Mouse (Mus musculus): Measurements from ENCODE around the gene Dppa3. TPM values are rescaled to one million over a fixed set of nuclear protein-coding genes. Genes with fewer than 3 reads are reported as not detected.

Dppa3 gene
- polyA plus RNA-seq, 1 experiment: 14.6 TPM

GRCm38 (mm10) chr6:122600066-122600646 is 26.1 kb upstream of the Dppa3 start:
- TF ChIP-seq CTCF (IDR thresholded peaks at IDR 0.05; ENCODE audit: low read depth, low read length) (no peak), POLR2A (IDR thresholded peaks at IDR 0.05; ENCODE audit: borderline replicate concordance, low read depth, low read length) (no peak)
- Histone ChIP-seq H3K4me1 (ENCODE audit: control insufficient read depth, insufficient read depth, low read length) (peaks cover 12% of the 10 kb centered on the region), H3K27ac (ENCODE audit: insufficient read depth, low read depth, low read length) (peak overlapping the region; percentile 92), H3K4me3 (ENCODE audit: insufficient read depth, low read length) (peak overlapping the region; percentile 79)

GRCm38 (mm10) chr6:122601031-122601430 is 25.2 kb upstream of the Dppa3 start:
- H3K4me1 ChIP-seq (ENCODE audit: control insufficient read depth, insufficient read depth, low read length): peaks cover 8% of the 10 kb centered on the region
- H3K4me3 ChIP-seq (ENCODE audit: insufficient read depth, low read length): peak overlapping the region; percentile 79
- TF ChIP-seq CTCF (IDR thresholded peaks at IDR 0.05; ENCODE audit: low read depth, low read length): no peak
- no peak for TF ChIP-seq POLR2A (IDR thresholded peaks at IDR 0.05; ENCODE audit: borderline replicate concordance, low read depth, low read length)
- peak overlapping the region; percentile 92 for H3K27ac ChIP-seq (ENCODE audit: insufficient read depth, low read depth, low read length)

GRCm38 (mm10) chr6:122601615-122602014 is 24.6 kb upstream of the Dppa3 start:
- H3K4me1 ChIP-seq (ENCODE audit: control insufficient read depth, insufficient read depth, low read length): peaks cover 8% of the 10 kb centered on the region
- H3K27ac ChIP-seq (ENCODE audit: insufficient read depth, low read depth, low read length): peak overlapping the region; percentile 99
- TF ChIP-seq CTCF (IDR thresholded peaks at IDR 0.05; ENCODE audit: low read depth, low read length): no peak
- TF ChIP-seq POLR2A (IDR thresholded peaks at IDR 0.05; ENCODE audit: borderline replicate concordance, low read depth, low read length): no peak
- peak overlapping the region; percentile 55 for H3K4me3 ChIP-seq (ENCODE audit: insufficient read depth, low read length)

- Histone ChIP-seq H3K4me1 (ENCODE audit: control insufficient read depth, insufficient read depth, low read length) (peaks cover 10% of the 10 kb centered on the region), H3K4me3 (ENCODE audit: insufficient read depth, low read length) (peak within 1 kb of the TSS; percentile 55), H3K27ac (ENCODE audit: insufficient read depth, low read depth, low read length) (peak within 1 kb of the TSS; percentile 99)
- TF ChIP-seq POLR2A (IDR thresholded peaks at IDR 0.05; ENCODE audit: borderline replicate concordance, low read depth, low read length) (no peak; the same call in 1 of the 2 replicates), CTCF (IDR thresholded peaks at IDR 0.05; ENCODE audit: low read depth, low read length) (no peak)
Observed at GRCm38 (mm10) chr6:122602242-122602991, 23.8 kb upstream of the Dppa3 start, which contains the start of gene Apobec1. Apobec1 (minus strand) TSS chr6:122602444.

- TF ChIP-seq CTCF (IDR thresholded peaks at IDR 0.05; ENCODE audit: low read depth, low read length) (no peak), POLR2A (IDR thresholded peaks at IDR 0.05; ENCODE audit: borderline replicate concordance, low read depth, low read length) (no peak)
- Histone ChIP-seq H3K4me3 (ENCODE audit: insufficient read depth, low read length) (peak overlapping the region; percentile 55), H3K27ac (ENCODE audit: insufficient read depth, low read depth, low read length) (peak overlapping the region; percentile 99), H3K4me1 (ENCODE audit: control insufficient read depth, insufficient read depth, low read length) (peaks cover 14% of the 10 kb centered on the region)
Observed at GRCm38 (mm10) chr6:122602992-122603322, 23.3 kb upstream of the Dppa3 start.

GRCm38 (mm10) chr6:122604260-122604659 is 21.9 kb upstream of the Dppa3 start:
- Histone ChIP-seq H3K4me3 (ENCODE audit: insufficient read depth, low read length) (peak overlapping the region; percentile 65), H3K4me1 (ENCODE audit: control insufficient read depth, insufficient read depth, low read length) (peaks cover 14% of the 10 kb centered on the region), H3K27ac (ENCODE audit: insufficient read depth, low read depth, low read length) (peak overlapping the region; percentile 99)
- TF ChIP-seq POLR2A (IDR thresholded peaks at IDR 0.05; ENCODE audit: borderline replicate concordance, low read depth, low read length): no peak
- no peak for TF ChIP-seq CTCF (IDR thresholded peaks at IDR 0.05; ENCODE audit: low read depth, low read length)

GRCm38 (mm10) chr6:122605483-122605882 is 20.7 kb upstream of the Dppa3 start:
- H3K27ac ChIP-seq (ENCODE audit: insufficient read depth, low read depth, low read length): no peak overlapping the region
- H3K4me3 ChIP-seq (ENCODE audit: insufficient read depth, low read length): no peak overlapping the region
- TF ChIP-seq CTCF (IDR thresholded peaks at IDR 0.05; ENCODE audit: low read depth, low read length): 0 out of 2 replicates have a peak, but pooled peaks have one; percentile 14
- TF ChIP-seq POLR2A (IDR thresholded peaks at IDR 0.05; ENCODE audit: borderline replicate concordance, low read depth, low read length): no peak
- peaks cover 14% of the 10 kb centered on the region for H3K4me1 ChIP-seq (ENCODE audit: control insufficient read depth, insufficient read depth, low read length)

GRCm38 (mm10) chr6:122606661-122607060 is 19.5 kb upstream of the Dppa3 start:
- peaks cover 14% of the 10 kb centered on the region for H3K4me1 ChIP-seq (ENCODE audit: control insufficient read depth, insufficient read depth, low read length)
- TF ChIP-seq CTCF (IDR thresholded peaks at IDR 0.05; ENCODE audit: low read depth, low read length): no peak
- TF ChIP-seq POLR2A (IDR thresholded peaks at IDR 0.05; ENCODE audit: borderline replicate concordance, low read depth, low read length): no peak
- no peak overlapping the region for H3K27ac ChIP-seq (ENCODE audit: insufficient read depth, low read depth, low read length)

GRCm38 (mm10) chr6:122607700-122608099 is 18.5 kb upstream of the Dppa3 start:
- Histone ChIP-seq H3K4me3 (ENCODE audit: insufficient read depth, low read length) (no peak overlapping the region), H3K27ac (ENCODE audit: insufficient read depth, low read depth, low read length) (no peak overlapping the region), H3K4me1 (ENCODE audit: control insufficient read depth, insufficient read depth, low read length) (peaks cover 14% of the 10 kb centered on the region)
- TF ChIP-seq CTCF (IDR thresholded peaks at IDR 0.05; ENCODE audit: low read depth, low read length): no peak
- no peak for TF ChIP-seq POLR2A (IDR thresholded peaks at IDR 0.05; ENCODE audit: borderline replicate concordance, low read depth, low read length)

More at GRCm38 (mm10) chr6:122606661-122607060, 19.5 kb upstream of the Dppa3 start:
- H3K4me3 ChIP-seq (ENCODE audit: insufficient read depth, low read length): no peak overlapping the region

Data from bone marrow macrophage, adult 2 months (primary cell).